Mouse (Mus musculus): Measurements from ENCODE around the gene Dnaaf3.
"Not testable (repeated sequence)": the region's sequence is repeated elsewhere in the genome, so short reads cannot be mapped to it uniquely, and the experiment has no call there.

The Dnaaf3 gene

DNA sequence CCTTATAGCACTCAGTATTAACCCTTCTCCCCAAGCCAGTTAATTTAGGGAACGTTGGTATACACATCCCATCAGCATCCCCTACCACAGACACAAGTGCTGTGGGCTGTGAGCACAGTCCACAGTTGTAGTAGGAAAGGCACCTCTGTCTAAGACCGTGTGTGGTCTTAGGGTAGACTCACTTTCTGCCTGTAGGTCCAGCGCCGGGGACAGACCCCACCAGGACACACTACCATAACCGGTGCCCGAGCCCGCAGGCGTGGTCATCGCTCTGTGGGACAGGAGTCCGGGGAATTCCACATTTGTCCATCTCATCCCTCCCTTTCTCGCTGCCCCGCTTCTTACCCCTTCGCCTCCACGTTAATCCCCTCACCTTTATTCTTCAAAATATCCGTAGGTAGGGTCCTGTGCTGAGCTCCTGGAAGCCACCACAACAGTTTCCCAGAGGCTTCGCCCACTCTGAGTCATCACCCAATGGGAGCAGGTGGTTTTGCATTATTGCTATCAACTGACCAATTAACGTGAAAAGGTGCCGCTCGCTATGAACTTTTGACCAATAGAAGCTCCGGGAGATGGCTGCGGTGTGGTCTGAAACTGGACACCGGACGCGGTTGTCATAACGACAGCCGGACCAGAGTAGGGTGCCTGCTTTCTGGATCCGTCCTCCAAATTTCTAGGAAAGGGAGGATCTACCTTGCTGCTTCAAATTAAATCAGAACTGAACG lies at the start of gene Dnaaf3:
TSS of gene Dnaaf3 (minus strand) at position 449 of the 725 bp plus-strand sequence.
- peak; percentile 84 for DNase-seq

- DNase-seq: not testable (repeated sequence)
These were observed 49.2 kb upstream of the Dnaaf3 start for GRCm38 (mm10) chr7:4581481-4581880.

DNA sequence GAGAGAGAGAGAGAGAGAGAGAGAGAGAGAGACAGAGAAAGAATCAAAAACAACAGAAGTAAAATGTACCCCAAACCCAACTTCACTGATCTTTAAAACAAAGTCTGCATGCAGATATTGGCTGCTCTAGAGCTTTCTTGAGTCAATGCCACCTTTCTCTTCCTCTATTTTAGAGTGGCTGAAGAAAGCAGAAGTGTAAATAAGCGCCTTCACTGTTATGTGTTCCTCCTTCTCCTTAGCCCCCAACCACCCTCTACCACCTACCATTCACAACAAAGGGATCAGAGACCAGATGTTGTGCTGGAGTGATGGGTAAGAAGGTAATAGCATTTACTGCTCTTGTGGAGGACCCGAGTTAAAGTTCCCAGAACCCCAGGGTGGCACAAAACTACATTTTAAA lies 40.1 kb upstream of the Dnaaf3 start:
- DNase-seq: not testable (repeated sequence)

DNA sequence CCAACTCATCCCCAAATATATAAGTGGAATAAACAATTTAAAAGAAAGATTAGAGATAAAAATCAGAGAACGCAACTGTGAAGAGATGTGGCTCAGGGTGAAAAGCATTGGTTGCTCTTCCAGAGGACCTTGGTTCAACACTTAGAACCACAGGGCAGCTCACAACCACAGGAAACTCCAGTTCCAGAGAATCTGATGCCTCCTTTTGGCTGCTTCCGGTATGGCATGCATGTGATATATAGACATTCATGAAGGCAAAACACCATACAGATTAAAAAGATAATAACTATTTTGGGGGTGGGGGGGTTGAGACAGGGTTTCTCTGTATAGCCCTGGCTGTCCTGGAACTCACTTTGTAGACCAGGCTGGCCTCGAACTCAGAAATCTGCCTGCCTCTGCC lies 30.4 kb upstream of the Dnaaf3 start:
- DNase-seq: no peak

- no peak for DNase-seq
These were observed 24.9 kb upstream of the Dnaaf3 start for GRCm38 (mm10) chr7:4557167-4557560.

GRCm38 (mm10) chr7:4556256-4557166 lies 24.3 kb upstream of the Dnaaf3 start:
- peak; percentile 74 for DNase-seq

- no peak for DNase-seq
These were observed 15.0 kb upstream of the Dnaaf3 start, which contains the start of gene Syt5 for GRCm38 (mm10) chr7:4547221-4547641. TSS of gene Syt5 (minus strand) at chr7:4547541.

DNA sequence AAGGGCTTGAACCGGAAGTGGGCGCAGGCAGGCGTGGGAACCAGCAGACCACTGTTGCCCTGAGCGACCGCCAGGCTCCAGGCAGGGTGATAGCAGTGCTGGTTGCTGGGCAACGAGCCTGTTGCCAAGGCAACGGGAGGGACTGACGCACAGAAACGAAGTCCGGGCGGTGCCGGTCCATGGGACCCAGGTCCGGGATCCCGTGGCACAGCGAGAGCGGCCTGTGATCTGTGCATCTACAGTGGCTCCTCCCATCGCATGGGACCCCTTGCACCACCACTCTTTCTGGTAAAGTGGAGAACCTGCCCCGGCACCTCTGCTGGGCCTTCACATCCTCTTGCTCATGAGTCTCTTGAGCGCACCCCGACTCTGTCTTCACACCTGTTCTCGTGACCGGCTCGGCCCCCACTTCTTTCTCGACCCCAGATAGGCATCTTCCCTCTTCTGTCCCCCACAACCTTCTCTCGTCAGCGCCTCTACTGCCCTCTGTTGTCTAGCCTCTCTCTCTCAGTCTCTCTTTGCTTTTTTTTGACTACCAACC lies 14.4 kb upstream of the Dnaaf3 start:
- peak; percentile 22 for DNase-seq

DNA sequence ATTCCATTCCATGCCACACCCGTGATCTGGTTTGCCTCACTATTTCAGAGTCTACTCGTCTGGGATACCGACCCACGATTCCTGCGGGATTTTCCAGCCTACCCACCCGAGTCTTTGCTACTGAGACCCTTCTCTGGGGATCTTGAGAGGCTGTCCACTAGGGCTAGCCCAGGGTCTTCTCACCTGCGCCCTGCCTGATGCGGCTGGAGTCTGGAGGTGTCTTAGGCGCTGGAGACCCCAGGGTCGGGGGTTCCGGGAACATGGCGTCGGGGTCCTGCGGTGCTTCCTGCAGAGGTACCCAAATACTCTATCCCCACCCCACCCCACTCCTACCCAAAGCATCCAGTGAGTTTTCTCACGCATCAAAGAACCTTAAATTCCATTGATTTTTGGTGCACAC lies 13.8 kb upstream of the Dnaaf3 start:
- DNase-seq: no peak

DNA sequence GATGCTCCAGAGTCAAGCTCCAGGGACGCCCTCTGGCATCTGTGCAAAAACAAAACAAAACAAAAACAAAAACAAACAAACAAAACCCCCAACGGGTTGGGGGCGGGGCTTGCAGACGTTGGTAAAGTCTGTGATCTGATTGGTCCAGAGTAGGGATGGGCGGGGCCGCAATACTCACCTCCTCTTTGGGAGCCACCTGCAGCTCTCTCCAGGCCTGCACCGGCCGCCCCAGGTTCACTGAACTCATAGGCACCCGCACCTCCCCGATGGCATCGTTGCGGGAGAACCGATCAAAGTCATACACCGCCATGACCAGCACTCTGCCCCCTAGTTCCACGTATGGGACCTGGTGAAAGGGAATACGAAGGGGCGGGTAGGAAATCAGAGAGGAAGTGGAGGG lies 9.8 kb upstream of the Dnaaf3 start:
- DNase-seq: no peak

- no peak for DNase-seq
These were observed 9.1 kb upstream of the Dnaaf3 start for GRCm38 (mm10) chr7:4541344-4541743.

DNA sequence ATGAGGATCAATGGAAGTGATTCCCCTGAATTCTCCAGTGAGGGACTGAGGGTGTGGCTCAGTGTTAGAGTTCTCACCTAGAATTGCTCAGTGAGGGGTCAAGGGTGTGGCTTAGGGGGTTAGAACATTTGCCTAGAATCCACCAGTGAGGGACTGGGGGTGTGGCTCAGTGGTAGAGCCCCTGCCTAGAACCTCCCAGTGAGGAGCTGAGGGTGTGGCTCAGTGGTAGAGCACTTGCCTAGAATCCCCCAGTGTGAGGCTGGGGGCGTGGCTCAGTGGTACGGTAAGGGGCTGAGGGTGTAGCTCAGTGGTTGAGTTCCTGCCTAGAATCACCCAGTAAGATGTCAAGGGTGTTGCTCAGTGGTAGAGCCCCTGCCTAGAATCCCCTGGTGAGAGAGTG lies 6.8 kb upstream of the Dnaaf3 start:
- no peak for DNase-seq

DNA sequence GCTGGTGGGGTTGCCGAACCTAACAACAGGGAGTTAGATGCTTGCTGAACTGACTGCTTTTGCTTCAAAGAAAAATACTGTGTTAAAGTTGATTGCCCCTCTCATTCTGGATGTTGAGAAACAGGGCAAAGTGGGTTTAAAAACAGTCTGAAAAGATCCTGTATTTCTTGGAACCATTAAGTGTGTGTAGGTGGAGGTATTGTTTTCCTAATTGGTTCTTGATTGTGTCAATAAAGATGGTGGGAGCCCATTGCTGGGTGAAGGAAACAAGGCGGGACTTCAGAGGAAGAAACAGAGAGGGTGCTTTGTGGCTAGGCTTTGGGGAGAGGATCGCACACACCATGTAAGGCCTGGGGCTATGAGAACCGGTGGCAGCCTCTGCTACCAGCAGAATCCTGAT lies 4.9 kb upstream of the Dnaaf3 start:
- no peak for DNase-seq

- DNase-seq: no peak
These were observed 4.1 kb upstream of the Dnaaf3 start for GRCm38 (mm10) chr7:4536369-4536768.

DNA sequence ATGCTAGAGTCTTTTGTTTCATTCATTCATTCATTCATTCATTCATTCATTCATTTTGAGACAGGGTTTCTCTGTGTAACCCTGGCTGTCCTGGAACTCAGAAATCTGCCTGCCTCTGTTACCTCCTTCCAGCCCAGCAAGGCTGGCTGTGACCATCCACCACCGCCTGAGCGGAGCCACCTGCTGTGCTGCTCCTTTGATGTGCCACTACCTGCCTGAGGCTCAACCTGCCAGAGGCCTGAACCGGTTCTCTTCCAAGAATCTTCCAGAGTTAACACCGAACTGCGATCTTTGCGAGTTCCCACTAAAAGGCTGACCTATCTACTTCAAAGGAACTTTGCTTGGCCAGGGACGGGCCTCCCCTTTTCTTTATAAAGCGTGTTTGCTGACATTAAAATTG lies 2.1 kb downstream of the Dnaaf3 start:
- not testable (repeated sequence) for DNase-seq

- no peak for DNase-seq
These were observed 5.0 kb downstream of the Dnaaf3 start for GRCm38 (mm10) chr7:4527302-4527689.

- DNase-seq: peak; percentile 58
These were observed 5.6 kb downstream of the Dnaaf3 start for GRCm38 (mm10) chr7:4526341-4527301.

DNA sequence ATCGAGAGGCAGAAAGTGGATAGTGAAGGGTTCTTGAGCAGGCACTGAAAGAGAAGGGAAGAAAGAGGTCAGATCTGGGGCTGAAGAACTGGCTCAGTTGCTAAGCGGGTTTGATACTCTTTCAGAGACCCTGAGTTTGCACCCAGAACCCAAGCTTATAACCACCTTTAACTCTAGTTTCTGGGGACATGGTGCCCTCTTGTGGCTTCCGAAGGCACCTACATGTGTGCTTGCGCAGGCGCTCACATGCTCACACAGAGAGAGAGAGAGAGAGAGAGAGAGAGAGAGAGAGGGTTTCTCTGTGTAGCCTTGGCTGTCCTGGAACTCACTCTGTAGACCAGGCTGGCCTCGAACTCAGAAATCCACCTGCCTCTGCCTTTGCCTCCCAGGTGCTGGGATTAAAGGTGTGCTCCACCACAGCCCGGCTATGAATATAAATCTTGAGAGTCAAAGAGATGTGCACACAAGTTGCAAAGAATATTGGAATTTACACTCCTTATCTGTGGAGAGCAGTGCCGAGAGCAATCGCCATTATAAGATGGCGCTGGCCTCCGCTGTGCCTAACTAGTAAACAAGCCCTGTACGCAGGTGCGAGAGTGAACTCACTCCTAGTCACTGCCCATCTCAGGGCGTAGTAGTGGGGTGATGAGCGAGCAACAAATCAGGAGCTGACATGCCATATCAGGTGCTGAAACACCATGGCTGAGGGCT lies 7.9 kb downstream of the Dnaaf3 start, which contains the start of gene Tnni3:
TSS of gene Tnni3 (minus strand) at position 18 of the 711 bp plus-strand sequence.
- peak; percentile 47 for DNase-seq

- no peak for DNase-seq
These were observed 8.8 kb downstream of the Dnaaf3 start for GRCm38 (mm10) chr7:4523205-4524130.

DNA sequence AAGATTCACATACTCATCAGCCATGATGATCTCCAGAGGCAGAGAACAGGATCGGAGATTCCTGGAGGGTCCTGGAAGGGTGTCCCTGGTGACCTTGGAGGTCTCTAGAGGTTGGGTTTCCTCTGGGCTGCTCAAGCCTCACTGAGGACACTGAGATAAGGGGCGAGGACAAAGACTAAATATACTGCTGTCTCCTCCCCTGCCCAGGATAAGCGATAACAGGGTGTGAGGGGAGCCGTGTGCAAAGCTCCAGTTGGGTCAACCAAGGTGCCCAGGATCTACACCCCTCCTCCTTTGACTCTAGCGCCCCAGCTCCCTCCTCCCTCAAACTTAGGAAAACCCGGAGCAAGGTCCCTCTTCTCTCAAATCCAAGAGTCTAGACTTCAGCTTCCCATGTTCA lies 10.0 kb downstream of the Dnaaf3 start:
- no peak for DNase-seq
